Mouse (Mus musculus): Measurements from ENCODE around the gene Eef1akmt3.

Gene Eef1akmt3

DNA sequence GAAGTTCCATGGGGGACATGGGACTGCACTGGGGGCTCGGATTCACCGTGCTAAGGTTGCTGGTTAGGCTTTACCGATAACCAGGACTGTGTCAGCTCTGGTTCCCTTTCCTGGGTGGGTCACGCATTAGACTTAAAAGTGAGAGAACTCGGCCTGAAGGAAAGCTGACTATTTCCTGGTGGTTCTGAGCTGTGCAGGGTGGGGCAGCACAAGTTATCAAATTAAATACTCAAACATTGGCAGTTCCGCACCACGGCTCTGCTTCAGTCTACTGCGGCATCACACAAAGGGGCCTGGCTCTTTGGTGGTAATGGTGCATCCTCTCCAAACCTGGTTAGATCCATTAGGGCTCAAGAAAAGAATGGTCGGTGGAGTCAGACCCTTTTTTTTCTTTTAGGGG lies 40.0 kb downstream of the Eef1akmt3 start:
- DNase-seq (ENCODE audit: low read depth in 2 of 2, low spot score in 2 of 2): no peak

GRCm38 (mm10) chr10:127000529-127000928 lies 40.8 kb downstream of the Eef1akmt3 start, which contains the start of gene Avil:
Gene Avil (plus strand): TSS chr10:127000709.
- DNase-seq (ENCODE audit: low read depth in 2 of 2, low spot score in 2 of 2): no peak

DNA sequence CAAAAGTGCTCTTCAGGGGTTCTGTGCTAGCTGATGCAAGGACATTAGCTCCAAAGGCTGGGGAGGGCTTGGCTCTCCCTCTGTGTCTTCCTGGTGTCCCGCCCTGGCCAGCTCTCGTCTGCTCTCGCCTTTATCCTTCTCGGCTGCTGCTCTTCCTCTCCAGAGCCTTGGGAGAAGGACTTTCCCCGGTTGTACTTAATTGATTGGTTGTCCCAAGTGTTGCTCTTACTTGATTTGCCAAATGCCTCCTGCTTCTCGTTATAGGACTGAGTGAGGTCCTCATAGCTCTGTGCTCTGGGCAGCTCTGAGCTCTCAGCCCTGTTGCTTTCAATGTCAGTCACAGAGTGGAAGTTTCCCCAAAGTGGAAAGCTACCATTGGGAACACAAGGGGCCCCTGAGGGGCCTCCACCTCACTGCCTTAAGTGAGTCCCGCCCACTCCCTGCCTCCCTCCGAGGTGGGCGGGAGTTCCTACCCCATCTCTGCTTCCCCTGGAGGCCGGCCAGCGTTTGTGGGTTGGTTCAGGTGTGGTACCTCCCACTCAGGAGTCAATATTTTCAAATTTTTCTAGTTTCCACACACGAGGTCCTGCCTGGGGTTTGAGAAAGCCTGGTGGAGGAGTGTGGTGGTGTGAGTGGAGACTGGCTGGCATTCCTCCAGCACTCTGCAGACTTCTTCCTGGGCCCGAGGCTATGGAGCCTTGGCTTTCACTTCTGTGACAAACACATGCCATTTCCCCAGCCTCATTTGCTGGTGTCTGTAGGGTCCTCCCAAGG lies 43.8 kb downstream of the Eef1akmt3 start:
- no peak for DNase-seq (ENCODE audit: low read depth in 2 of 2, low spot score in 2 of 2)

GRCm38 (mm10) chr10:126993621-126994020 lies 47.7 kb downstream of the Eef1akmt3 start:
- no peak for DNase-seq (ENCODE audit: low read depth in 2 of 2, low spot score in 2 of 2)

GRCm38 (mm10) chr10:126991676-126992075 lies 49.6 kb downstream of the Eef1akmt3 start:
- DNase-seq (ENCODE audit: low read depth in 2 of 2, low spot score in 2 of 2): no peak

DNA sequence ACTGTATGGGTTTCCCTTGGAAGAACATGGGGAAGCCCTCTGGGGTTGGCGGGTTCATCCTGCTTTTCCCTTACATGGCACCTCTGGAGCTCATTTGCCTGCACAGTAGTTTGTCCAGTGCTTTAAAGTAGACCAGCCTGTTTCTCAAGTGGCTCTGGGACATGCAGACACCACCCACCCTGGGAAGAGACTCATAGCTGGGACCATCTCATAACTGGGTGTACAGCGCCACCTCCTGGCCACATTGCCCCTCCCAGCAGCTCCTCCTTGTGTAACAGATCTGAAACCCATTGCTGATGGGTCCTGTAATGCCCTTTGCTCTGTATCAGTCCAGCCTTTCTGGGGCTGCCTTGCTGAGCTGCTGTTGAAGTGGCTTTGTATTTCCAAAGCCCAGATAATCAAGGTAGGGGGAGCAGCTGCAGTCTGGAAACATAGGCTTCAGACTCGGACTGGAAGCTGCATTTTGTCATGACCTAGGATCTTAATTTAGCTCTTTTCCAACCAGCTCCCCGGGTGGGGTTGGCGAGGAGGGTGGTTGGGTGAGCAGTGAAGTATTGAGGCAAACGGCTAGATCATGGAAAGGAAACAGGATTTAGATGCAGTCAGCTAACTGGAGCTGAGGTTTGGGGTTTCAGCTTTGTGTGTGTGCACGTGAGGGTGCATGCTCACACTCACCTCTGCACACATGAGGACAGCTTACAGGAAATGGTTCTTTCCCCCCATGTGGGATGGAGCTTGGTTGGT lies 50.8 kb downstream of the Eef1akmt3 start:
- DNase-seq (ENCODE audit: low read depth in 2 of 2, low spot score in 2 of 2): peak; percentile 83 to 85

GRCm38 (mm10) chr10:126988513-126989165 lies 52.7 kb downstream of the Eef1akmt3 start:
- no peak for DNase-seq (ENCODE audit: low read depth in 2 of 2, low spot score in 2 of 2)

DNA sequence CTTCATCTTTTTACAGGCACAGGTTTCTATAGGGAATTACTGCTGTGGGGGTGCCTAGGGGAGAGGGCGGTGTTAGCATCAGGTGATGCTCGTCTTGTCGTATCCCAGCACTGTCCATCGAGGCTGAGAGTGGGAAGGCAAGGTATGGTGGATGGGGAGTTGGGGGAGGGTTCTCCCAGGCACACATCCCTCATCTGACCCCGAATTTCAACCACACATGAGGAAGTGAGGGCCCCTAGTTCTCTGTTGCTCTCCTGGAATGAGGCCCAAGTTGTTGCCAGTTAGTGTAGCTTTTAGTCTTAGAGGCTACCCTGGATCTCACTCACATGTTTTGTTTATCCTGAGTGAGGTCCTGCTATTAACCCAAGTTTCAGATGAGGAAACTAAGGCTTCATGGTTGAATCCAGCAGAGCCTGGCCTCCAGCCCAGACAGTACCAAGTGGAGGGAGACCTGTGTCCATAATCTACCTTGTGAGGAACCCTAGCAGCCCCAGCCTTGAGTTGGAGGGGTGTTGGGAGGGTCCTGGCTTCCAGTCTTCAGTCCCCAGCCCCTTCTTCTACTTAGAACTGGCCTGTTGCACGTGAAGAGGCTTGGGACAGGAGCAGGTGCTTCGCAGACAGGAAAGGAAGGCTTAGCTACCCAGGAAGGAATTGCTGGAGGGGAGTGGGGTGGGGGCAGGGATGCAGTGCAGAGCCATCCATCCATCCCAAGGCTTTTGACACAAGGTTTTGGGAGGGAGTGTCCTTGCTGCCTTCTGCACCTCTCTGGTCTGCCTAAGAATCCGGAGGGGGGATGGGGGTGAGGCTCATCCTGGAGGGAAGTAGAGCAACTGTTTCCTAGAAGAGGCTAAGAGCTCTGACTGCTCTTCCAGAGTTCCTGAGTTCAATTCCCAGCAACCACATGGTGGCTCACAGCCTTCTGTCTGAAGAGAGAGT lies 53.9 kb downstream of the Eef1akmt3 start:
- DNase-seq (ENCODE audit: low read depth in 2 of 2, low spot score in 2 of 2): no peak

DNA sequence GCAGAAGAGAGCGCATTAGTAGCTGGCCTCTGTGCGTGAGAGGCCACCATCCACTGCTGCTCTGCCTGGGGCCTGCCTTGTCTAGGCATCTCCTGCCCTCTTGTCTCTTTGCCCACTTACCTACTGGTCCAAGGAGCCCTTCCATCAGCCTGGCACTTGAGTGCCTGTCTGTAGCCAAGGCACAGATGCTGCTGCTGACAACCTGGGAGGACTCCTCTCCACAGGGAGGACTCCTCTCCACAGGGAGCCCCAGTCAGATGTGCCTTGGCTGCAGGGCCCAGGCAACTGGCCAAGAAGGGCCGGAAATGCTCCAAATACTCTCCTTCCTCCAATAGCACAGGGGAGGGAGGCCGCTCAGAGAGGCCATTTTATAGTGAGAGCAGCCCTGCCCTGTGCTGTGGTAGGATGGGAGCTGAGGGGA lies 54.8 kb downstream of the Eef1akmt3 start:
- no peak for DNase-seq (ENCODE audit: low read depth in 2 of 2, low spot score in 2 of 2)

DNA sequence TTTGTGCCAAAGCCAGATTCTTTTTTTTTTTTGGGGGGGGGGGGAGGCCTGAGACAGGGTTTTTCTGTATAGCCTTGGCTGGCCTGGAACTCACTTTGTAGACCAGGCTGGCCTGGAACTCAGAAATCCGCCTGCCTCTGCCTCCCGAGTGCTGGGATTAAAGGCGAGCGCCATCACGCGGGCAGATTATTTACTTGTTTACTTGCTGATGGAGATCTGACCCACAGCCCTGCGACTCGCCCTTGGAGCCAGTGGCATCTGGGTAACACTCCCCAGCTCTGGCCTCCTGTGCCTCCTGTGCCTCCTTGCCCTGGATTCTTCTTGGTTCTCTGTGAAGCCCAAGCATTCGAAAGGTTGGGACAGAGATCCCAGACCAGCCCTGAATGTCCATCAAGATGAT lies 55.7 kb downstream of the Eef1akmt3 start:
- no peak for DNase-seq (ENCODE audit: low read depth in 2 of 2, low spot score in 2 of 2)

GRCm38 (mm10) chr10:126985127-126985526 lies 56.2 kb downstream of the Eef1akmt3 start:
- DNase-seq (ENCODE audit: low read depth in 2 of 2, low spot score in 2 of 2): no peak

- DNase-seq (ENCODE audit: low read depth in 2 of 2, low spot score in 2 of 2): no peak
Measured at GRCm38 (mm10) chr10:126984189-126985004, 56.9 kb downstream of the Eef1akmt3 start.

DNA sequence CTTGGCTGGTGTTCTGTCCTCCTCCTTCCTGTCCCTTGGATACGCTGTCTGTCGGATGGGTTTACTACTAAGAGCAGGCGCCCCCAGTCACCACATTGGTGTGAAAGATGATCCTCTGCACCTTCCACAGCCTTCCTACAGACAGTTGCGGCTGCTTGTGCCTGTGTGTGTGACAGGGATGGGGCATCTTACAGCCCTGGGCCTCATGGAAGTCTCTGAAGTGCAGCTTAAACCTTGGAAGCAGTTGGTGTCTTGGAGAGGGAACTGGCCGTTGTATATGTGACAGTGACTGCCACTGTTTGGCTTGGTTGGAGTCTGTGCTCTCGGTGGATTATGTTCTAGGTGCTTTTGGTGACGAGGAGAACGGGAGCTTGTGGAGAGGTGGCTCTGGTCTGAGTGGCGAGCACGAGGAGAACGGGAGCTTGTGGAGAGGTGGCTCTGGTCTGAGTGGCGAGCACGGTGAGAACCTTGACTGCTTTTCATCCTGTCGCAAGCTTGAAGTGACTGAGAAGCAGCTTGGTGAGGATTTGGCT lies 58.1 kb downstream of the Eef1akmt3 start:
- DNase-seq (ENCODE audit: low read depth in 2 of 2, low spot score in 2 of 2): no peak

DNA sequence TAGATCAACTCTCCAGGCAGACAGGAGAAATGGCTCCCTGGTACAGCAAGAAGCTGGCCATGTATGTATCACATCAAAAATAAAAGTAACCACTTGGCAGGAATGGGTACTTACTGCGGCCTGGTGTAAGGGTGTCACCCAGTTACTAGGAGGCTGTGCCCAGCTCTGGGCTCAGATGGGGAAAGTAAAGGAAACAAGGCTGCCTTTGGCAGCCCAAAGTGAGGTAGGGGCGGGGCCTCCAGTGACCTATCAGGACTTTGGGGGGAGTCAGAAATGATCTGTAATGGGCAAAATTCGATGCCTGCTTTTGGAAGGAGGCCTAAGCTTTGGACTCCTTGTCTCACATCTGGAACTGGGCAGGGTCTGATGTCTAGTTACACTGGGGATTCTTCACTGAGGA lies 59.6 kb downstream of the Eef1akmt3 start:
- no peak for DNase-seq (ENCODE audit: low read depth in 2 of 2, low spot score in 2 of 2)
